Mouse (Mus musculus) ovary, postnatal 14 days (tissue): Measurements from ENCODE around the gene Pla2g4a.
"Not testable (repeated sequence)": the region's sequence is repeated elsewhere in the genome, so short reads cannot be mapped to it uniquely, and the experiment has no call there.

ENCODE experiments used
- DNase-seq: peaks from one replicate; pipeline ENCODE4 v3.0.0; 2022; ENCODE audit warnings: low spot score

Gene Pla2g4a

GRCm38 (mm10) chr1:149929140-149929539, 31.9 kb downstream of the Pla2g4a start:
- DNase-seq, result no peak

- DNase-seq, result not testable (repeated sequence)
Observed at GRCm38 (mm10) chr1:149923737-149924136, 37.4 kb downstream of the Pla2g4a start.

GRCm38 (mm10) chr1:149922219-149922618, 38.9 kb downstream of the Pla2g4a start:
- no peak for DNase-seq

GRCm38 (mm10) chr1:149921325-149921724, 39.8 kb downstream of the Pla2g4a start:
- no peak for DNase-seq

- no peak for DNase-seq
Observed at GRCm38 (mm10) chr1:149919301-149919700, 41.8 kb downstream of the Pla2g4a start.

GRCm38 (mm10) chr1:149912984-149913383, 48.1 kb downstream of the Pla2g4a start:
- DNase-seq, result no peak

- no peak for DNase-seq
Observed at GRCm38 (mm10) chr1:149911050-149911449, 50.0 kb downstream of the Pla2g4a start.

GRCm38 (mm10) chr1:149898001-149898625, 63.0 kb downstream of the Pla2g4a start:
- DNase-seq, result no peak

- no peak for DNase-seq
Observed at GRCm38 (mm10) chr1:149896590-149896989, 64.5 kb downstream of the Pla2g4a start.

- no peak for DNase-seq
Observed at GRCm38 (mm10) chr1:149894940-149895339, 66.2 kb downstream of the Pla2g4a start.

GRCm38 (mm10) chr1:149893903-149894302, 67.2 kb downstream of the Pla2g4a start:
- DNase-seq, result no peak

- DNase-seq, result no peak
Observed at GRCm38 (mm10) chr1:149891057-149891456, 70.0 kb downstream of the Pla2g4a start.

GRCm38 (mm10) chr1:149882419-149883025, 78.6 kb downstream of the Pla2g4a start:
- no peak for DNase-seq

GRCm38 (mm10) chr1:149878175-149878574, 82.9 kb downstream of the Pla2g4a start:
- DNase-seq, result no peak

GRCm38 (mm10) chr1:149876502-149876901, 84.6 kb downstream of the Pla2g4a start:
- no peak for DNase-seq

GRCm38 (mm10) chr1:149871625-149872024, 89.5 kb downstream of the Pla2g4a start:
- no peak for DNase-seq

GRCm38 (mm10) chr1:149867323-149867722, 93.8 kb downstream of the Pla2g4a start:
- no peak for DNase-seq

GRCm38 (mm10) chr1:149866202-149866601, 94.9 kb downstream of the Pla2g4a start:
- no peak for DNase-seq

- DNase-seq, result no peak
Observed at GRCm38 (mm10) chr1:149862801-149863200, 98.3 kb downstream of the Pla2g4a start.

GRCm38 (mm10) chr1:149862181-149862580, 98.9 kb downstream of the Pla2g4a start:
- no peak for DNase-seq

GRCm38 (mm10) chr1:149861543-149861942, 99.5 kb downstream of the Pla2g4a start:
- no peak for DNase-seq

- no peak for DNase-seq
Observed at GRCm38 (mm10) chr1:149858734-149859133, 102.4 kb downstream of the Pla2g4a start.

GRCm38 (mm10) chr1:149856720-149857119, 104.4 kb downstream of the Pla2g4a start:
- DNase-seq, result peak; percentile 61

GRCm38 (mm10) chr1:149855581-149855980, 105.5 kb downstream of the Pla2g4a start:
- DNase-seq, result no peak
